Comparison of ENCODE assay signal across 10 mouse cellular contexts in the genomic region with DNA sequence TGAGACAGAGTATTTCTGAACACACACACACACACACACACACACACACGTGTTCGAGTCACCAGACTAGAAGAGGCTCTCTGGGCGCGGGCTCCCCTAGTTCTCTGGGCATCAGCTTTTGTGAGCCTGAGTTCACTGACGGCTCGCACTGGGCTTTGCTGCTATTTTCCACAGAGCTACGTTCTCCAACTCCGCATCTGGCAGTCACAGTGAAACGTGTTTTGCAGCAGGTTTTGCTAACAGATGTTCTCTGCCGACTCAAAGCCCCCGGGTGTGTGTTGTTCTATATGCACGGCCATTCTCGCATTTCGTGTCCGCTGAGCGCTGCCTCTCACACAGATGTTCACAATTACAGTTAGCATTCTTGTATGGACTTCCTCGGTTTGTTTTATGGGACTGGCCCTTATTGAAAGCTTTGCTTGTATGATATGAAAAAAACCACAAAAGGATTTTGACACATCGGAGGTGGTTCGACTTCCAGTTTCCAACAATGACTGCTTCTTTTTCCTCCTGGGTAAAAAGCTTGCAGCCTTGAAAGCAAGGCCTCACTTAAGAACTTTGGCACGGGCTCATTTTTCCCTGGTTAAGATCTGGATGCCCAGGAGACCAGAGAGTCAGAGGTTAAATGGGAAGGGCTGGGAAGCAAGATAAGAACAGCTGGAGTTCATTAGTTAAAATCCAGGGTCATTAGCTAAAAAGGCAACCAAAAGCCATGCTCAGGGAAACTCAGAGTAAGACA. TPM values are rescaled to one million over a fixed set of nuclear protein-coding genes. Genes with fewer than 3 reads are reported as not detected.
A peak's percentile ranks its signal among the peaks of the same experiment; 100 is the strongest.
DNase-seq lines count a peak whose midpoint lies in the region; ATAC-seq and TF ChIP-seq lines count a peak whose summit lies in the region.
"Had no signal": no experiment of that assay in that cellular context is flagged by ENCODE, and none has a peak within 500 bp of the region (broad histone marks: within the 10 kb centered on the region; RNA-seq: fewer than 3 reads in every experiment).

No protein-coding gene starts in this region.

- H3K9me3 ChIP-seq in liver, postnatal 0 days (ENCODE audit: low read length), result no peaks in the 10 kb centered on the region
- no peaks in the 10 kb centered on the region for H3K9me3 ChIP-seq in embryonic facial prominence, embryonic 13.5 days
- H3K9me3 ChIP-seq in hindbrain, embryonic 12.5 days (replicated peaks), result no peaks in the 10 kb centered on the region
- no peaks in the 10 kb centered on the region for H3K9me3 ChIP-seq in midbrain, postnatal 0 days (ENCODE audit: low read length)
- H3K9me3 ChIP-seq in liver, embryonic 11.5 days (ENCODE audit: control insufficient read depth, low read length), result no peaks in the 10 kb centered on the region
- H3K9me3 ChIP-seq: G1E; megakaryocyte, embryonic 14.5 days had no signal

- no peak for TF ChIP-seq EP300 in liver, postnatal 0 days (IDR thresholded peaks at IDR 0.05; ENCODE audit: low read depth)

- H3K27me3 ChIP-seq in liver, postnatal 0 days (ENCODE audit: insufficient read depth, low read length), result no peaks in the 10 kb centered on the region
- H3K27me3 ChIP-seq in embryonic facial prominence, embryonic 13.5 days, result no peaks in the 10 kb centered on the region
- no peaks in the 10 kb centered on the region for H3K27me3 ChIP-seq in hindbrain, embryonic 12.5 days
- no peaks in the 10 kb centered on the region for H3K27me3 ChIP-seq in midbrain, postnatal 0 days (ENCODE audit: insufficient read depth, low read length)
- H3K27me3 ChIP-seq in liver, embryonic 11.5 days (replicated peaks; ENCODE audit: control insufficient read depth, insufficient read depth, low read length), result no peaks in the 10 kb centered on the region

- no peak overlapping the region for H3K4me3 ChIP-seq in liver, postnatal 0 days (ENCODE audit: low read depth, low read length)
- H3K4me3 ChIP-seq in embryonic facial prominence, embryonic 13.5 days, result peak overlapping the region; percentile 18; the same call in 1 of the 2 replicates
- no peak overlapping the region for H3K4me3 ChIP-seq in hindbrain, embryonic 12.5 days
- H3K4me3 ChIP-seq in midbrain, postnatal 0 days (ENCODE audit: low read depth, low read length), result no peak overlapping the region
- H3K4me3 ChIP-seq in liver, embryonic 11.5 days (ENCODE audit: low read depth, low read length), result no peak overlapping the region
- H3K4me3 ChIP-seq: megakaryocyte, embryonic 14.5 days had no signal

- TF ChIP-seq CTCF in liver, postnatal 0 days (IDR thresholded peaks at IDR 0.05; ENCODE audit: low read depth), result no peak
- TF ChIP-seq CTCF in midbrain, postnatal 0 days (IDR thresholded peaks at IDR 0.05), result no peak

- 75% methylated on average over 20 of the region's 20 CpGs for WGBS in liver, postnatal 0 days (ENCODE audit: insufficient replicate concordance)
- WGBS in embryonic facial prominence, embryonic 13.5 days, result 14% methylated on average over 20 of the region's 20 CpGs
- 48% methylated on average over 20 of the region's 20 CpGs for WGBS in hindbrain, embryonic 12.5 days
- 45% methylated on average over 20 of the region's 20 CpGs for WGBS in midbrain, postnatal 0 days
- WGBS in liver, embryonic 11.5 days, result 61% methylated on average over 20 of the region's 20 CpGs

- ATAC-seq in liver, postnatal 0 days, result no peak
- no peak for ATAC-seq in embryonic facial prominence, embryonic 13.5 days (ENCODE audit: insufficient number of reproducible peaks, insufficient read depth, low FRiP score, low TSS enrichment, low read depth)
- ATAC-seq in hindbrain, embryonic 12.5 days (ENCODE audit: low FRiP score), result no peak
- ATAC-seq in midbrain, postnatal 0 days (ENCODE audit: low FRiP score), result no peak; the same call in 1 of the 2 replicates
- ATAC-seq in liver, embryonic 11.5 days (replicated peaks; ENCODE audit: low FRiP score), result no peak

- H3K36me3 ChIP-seq in liver, postnatal 0 days (replicated peaks; ENCODE audit: insufficient read depth, low read length), result no peaks in the 10 kb centered on the region
- H3K36me3 ChIP-seq in embryonic facial prominence, embryonic 13.5 days, result no peaks in the 10 kb centered on the region
- no peaks in the 10 kb centered on the region for H3K36me3 ChIP-seq in hindbrain, embryonic 12.5 days
- H3K36me3 ChIP-seq in midbrain, postnatal 0 days (ENCODE audit: insufficient read depth, low read length), result no peaks in the 10 kb centered on the region
- H3K36me3 ChIP-seq in liver, embryonic 11.5 days (ENCODE audit: control insufficient read depth, insufficient read depth, low read length), result no peaks in the 10 kb centered on the region
- H3K36me3 ChIP-seq: G1E had no signal

- no peak overlapping the region for H3K4me2 ChIP-seq in liver, postnatal 0 days (ENCODE audit: low read depth, low read length)
- peak overlapping the region; percentile 34 for H3K4me2 ChIP-seq in embryonic facial prominence, embryonic 13.5 days
- no peak overlapping the region; the same call in 1 of the 2 replicates for H3K4me2 ChIP-seq in hindbrain, embryonic 12.5 days (replicated peaks)
- H3K4me2 ChIP-seq in midbrain, postnatal 0 days (ENCODE audit: low read depth, low read length, poor library complexity, severe bottlenecking), result no peak overlapping the region
- H3K4me2 ChIP-seq in liver, embryonic 11.5 days, result no peak overlapping the region

- H3K9ac ChIP-seq in liver, postnatal 0 days (replicated peaks), result no peak overlapping the region
- H3K9ac ChIP-seq in embryonic facial prominence, embryonic 13.5 days, result no peak overlapping the region
- no peak overlapping the region for H3K9ac ChIP-seq in hindbrain, embryonic 12.5 days
- no peak overlapping the region for H3K9ac ChIP-seq in midbrain, postnatal 0 days (replicated peaks; ENCODE audit: low read length, poor library complexity, severe bottlenecking)
- H3K9ac ChIP-seq in liver, embryonic 11.5 days (ENCODE audit: low read depth, low read length), result no peak overlapping the region

- no peak overlapping the region for H3K27ac ChIP-seq in liver, postnatal 0 days (ENCODE audit: low read depth)
- peak overlapping the region; percentile 79 for H3K27ac ChIP-seq in embryonic facial prominence, embryonic 13.5 days
- peak overlapping the region; percentile 40 for H3K27ac ChIP-seq in hindbrain, embryonic 12.5 days
- no peak overlapping the region for H3K27ac ChIP-seq in midbrain, postnatal 0 days (ENCODE audit: low read depth, low read length)
- no peak overlapping the region for H3K27ac ChIP-seq in liver, embryonic 11.5 days (ENCODE audit: low read depth, low read length)

- peak; percentile 11 for DNase-seq in liver
- no peak for DNase-seq in liver, postnatal 0 days
- DNase-seq in midbrain, postnatal 0 days (ENCODE audit: low spot score), result peak; percentile 41
- DNase-seq in spleen, postnatal 10 days (ENCODE audit: low spot score in 2 of 2), result no peak
- DNase-seq in liver, embryonic 11.5 days (ENCODE audit: low spot score), result no peak
- no peak for DNase-seq in urinary bladder, adult 18-20 months (ENCODE audit: low spot score in 2 of 2)

- no peaks in the 10 kb centered on the region for H3K4me1 ChIP-seq in liver, postnatal 0 days (ENCODE audit: insufficient read depth)
- H3K4me1 ChIP-seq in embryonic facial prominence, embryonic 13.5 days, result peaks cover 32% of the 10 kb centered on the region
- peaks cover 18% of the 10 kb centered on the region; the same call in 1 of the 2 replicates for H3K4me1 ChIP-seq in hindbrain, embryonic 12.5 days
- no peaks in the 10 kb centered on the region for H3K4me1 ChIP-seq in midbrain, postnatal 0 days (ENCODE audit: insufficient read depth, low read length)
- peaks cover 5% of the 10 kb centered on the region; the same call in 1 of the 2 replicates for H3K4me1 ChIP-seq in liver, embryonic 11.5 days (replicated peaks; ENCODE audit: control insufficient read depth, insufficient read depth, low read length)

RNA-seq across cellular contexts. Expression of gene Cdk15, which starts 13.4 kb away (rescaled TPM):
- polyA plus RNA-seq in liver, postnatal 0 days (2015; fragmentation: Nextera tagmentation; extraction: Ambion mirVana), result 0.20 TPM in 1 of 2 replicates, not detected in the other
- polyA plus RNA-seq in embryonic facial prominence, embryonic 13.5 days (2015; fragmentation: Nextera tagmentation; extraction: Ambion mirVana), result 0.67 and 1.1 TPM in 2 replicates
- 1.4 and 2.0 TPM in 2 replicates for polyA plus RNA-seq in hindbrain, embryonic 12.5 days (2016; fragmentation: Nextera tagmentation; extraction: Ambion mirVana)
- total RNA-seq in midbrain, postnatal 0 days (2014; rRNA removed), result 0.66 and 1.1 TPM in 2 replicates
- 1.7 and 2.1 TPM in 2 replicates for polyA plus RNA-seq in midbrain, postnatal 0 days (2015; fragmentation: Nextera tagmentation; extraction: Ambion mirVana)
- 0.21 TPM in 1 of 2 replicates, not detected in the other for polyA plus RNA-seq in liver, embryonic 11.5 days (2014; fragmentation: Nextera tagmentation; extraction: Ambion mirVana)
- total RNA-seq: G1E had no signal

RNA-seq across cellular contexts. Expression of gene Als2, which starts 33.1 kb away (rescaled TPM):
- polyA plus RNA-seq in liver, postnatal 0 days (2015; fragmentation: Nextera tagmentation; extraction: Ambion mirVana), result 4.9 and 5.8 TPM in 2 replicates
- polyA plus RNA-seq in embryonic facial prominence, embryonic 13.5 days (2015; fragmentation: Nextera tagmentation; extraction: Ambion mirVana), result 9.4 and 9.7 TPM in 2 replicates
- polyA plus RNA-seq in hindbrain, embryonic 12.5 days (2016; fragmentation: Nextera tagmentation; extraction: Ambion mirVana), result 24.6 and 24.9 TPM in 2 replicates
- 37.7 and 39.8 TPM in 2 replicates for total RNA-seq in midbrain, postnatal 0 days (2014; rRNA removed)
- polyA plus RNA-seq in midbrain, postnatal 0 days (2015; fragmentation: Nextera tagmentation; extraction: Ambion mirVana), result 12.3 and 13.2 TPM in 2 replicates
- polyA plus RNA-seq in liver, embryonic 11.5 days (2014; fragmentation: Nextera tagmentation; extraction: Ambion mirVana), result 13.1 and 13.9 TPM in 2 replicates

Comparison
In these comparisons a context has a peak if more than half of its experiments do, and no peak if none do; other contexts are left out.
1. DNase-seq: peak in liver (single experiment) and midbrain, postnatal 0 days (single experiment); none in liver, postnatal 0 days (single experiment), spleen, postnatal 10 days (0 of 2), liver, embryonic 11.5 days (single experiment) and urinary bladder, adult 18-20 months (0 of 2).
2. H3K27ac ChIP-seq: peak in embryonic facial prominence, embryonic 13.5 days (single experiment) and hindbrain, embryonic 12.5 days (single experiment); none in liver, postnatal 0 days (single experiment), midbrain, postnatal 0 days (single experiment) and liver, embryonic 11.5 days (single experiment).